Mouse (Mus musculus) bone marrow macrophage, adult 2 months (primary cell): ENCODE results near the gene Rin2.

Experiments used
- CTCF ChIP-seq: IDR thresholded peaks from 2 replicates; pipeline ENCODE4 v1.5.1; 2012; ENCODE audit warnings: low read depth, mild to moderate bottlenecking, low read length, moderate library complexity
- POLR2A ChIP-seq: IDR thresholded peaks from 2 replicates; pipeline ENCODE4 v1.6.1; 2012; ENCODE audit warnings: mild to moderate bottlenecking, low read depth, low read length, borderline replicate concordance

GRCm38 (mm10) chr2:145881932-145882331, 206.9 kb downstream of the Rin2 start:
- TF ChIP-seq POLR2A: no peak
- no peak for TF ChIP-seq CTCF
